Mouse (Mus musculus) splenic B cell, adult 2 months (primary cell): ENCODE measurements around the gene Pam16.

ENCODE experiments used
- DNase-seq: peaks from one replicate; pipeline ENCODE4 v3.0.0-alpha.2; 2011; ENCODE audit warnings: low read depth, low spot score
- H3K27me3 ChIP-seq: 2 replicates; pipeline ENCODE4 v1.6.1; 2012; ENCODE audit warnings: mild to moderate bottlenecking, low read length, moderate library complexity, mixed read lengths; ENCODE audit not compliant: control insufficient read depth, poor library complexity, insufficient read depth, severe bottlenecking
- H3K36me3 ChIP-seq: 2 replicates; pipeline ENCODE4 v1.6.1; 2012; ENCODE audit warnings: mild to moderate bottlenecking, low read length, moderate library complexity, mixed read lengths; ENCODE audit not compliant: control insufficient read depth, poor library complexity, insufficient read depth, severe bottlenecking

Gene Pam16

DNA sequence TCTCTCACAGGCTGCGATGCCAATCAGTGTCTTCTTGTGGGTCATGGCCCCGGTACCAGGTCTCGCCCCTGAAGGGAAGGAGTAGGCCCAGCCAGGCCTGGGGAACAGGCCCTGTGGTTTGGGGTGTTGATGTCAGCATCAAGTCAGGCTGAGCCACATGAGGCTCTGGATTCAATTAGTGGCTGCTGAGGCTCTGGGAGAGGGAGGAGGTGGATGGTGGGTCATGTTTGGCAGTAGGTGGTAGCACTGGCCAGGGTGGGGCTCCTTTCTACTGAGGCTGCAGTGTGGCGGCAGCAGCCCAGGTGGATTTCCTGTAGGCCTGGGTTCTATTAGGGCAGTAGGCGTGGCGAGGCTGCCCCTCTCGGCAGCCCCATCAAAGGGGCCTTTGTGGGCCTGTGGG lies 26.8 kb upstream of the Pam16 start:
- no peak for DNase-seq
- peaks cover 28% of the 10 kb centered on the region for H3K36me3 ChIP-seq
- no peaks in the 10 kb centered on the region for H3K27me3 ChIP-seq

DNA sequence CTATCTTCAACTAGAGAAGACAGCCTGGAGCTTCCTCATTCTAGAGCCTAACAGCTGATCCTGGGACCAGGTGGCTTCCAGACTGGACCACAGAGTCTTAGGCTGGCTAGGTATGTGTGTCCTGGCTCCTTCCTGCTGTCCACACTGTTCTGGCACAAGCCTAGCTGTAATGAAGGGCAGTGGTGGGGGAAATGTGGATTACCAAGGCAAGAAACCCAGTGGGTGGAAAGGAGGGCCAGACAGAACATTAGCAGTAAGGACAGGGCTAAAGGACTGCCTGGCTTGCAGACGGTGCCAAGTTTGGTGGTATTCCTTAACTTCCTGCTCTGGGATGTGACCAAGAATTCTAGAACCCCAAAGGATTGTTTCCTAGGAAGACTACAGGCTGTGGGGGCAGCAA lies 26.3 kb upstream of the Pam16 start:
- Histone ChIP-seq H3K36me3 (peaks cover 28% of the 10 kb centered on the region), H3K27me3 (no peaks in the 10 kb centered on the region)
- no peak for DNase-seq

DNA sequence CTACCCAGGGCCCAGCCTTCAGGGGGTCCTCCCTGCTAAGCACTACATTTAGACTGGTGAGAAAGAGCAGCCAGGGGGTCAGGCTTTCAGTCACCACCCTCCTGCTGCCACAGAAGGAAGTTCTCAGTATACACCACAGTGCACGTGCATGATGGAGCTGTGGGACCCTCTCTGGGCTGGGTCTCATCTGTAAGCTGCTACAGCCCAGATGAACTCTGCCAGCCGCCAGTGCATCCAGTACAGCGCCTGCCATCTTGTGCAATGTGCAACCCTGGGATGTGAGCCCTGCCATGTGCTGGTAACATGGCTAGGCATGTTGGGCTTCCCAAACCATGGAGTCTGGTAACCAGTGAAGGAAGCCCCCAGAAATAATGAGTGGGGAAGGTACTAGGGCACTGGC lies 25.4 kb upstream of the Pam16 start:
- Histone ChIP-seq H3K36me3 (peaks cover 26% of the 10 kb centered on the region), H3K27me3 (no peaks in the 10 kb centered on the region)
- no peak for DNase-seq

DNA sequence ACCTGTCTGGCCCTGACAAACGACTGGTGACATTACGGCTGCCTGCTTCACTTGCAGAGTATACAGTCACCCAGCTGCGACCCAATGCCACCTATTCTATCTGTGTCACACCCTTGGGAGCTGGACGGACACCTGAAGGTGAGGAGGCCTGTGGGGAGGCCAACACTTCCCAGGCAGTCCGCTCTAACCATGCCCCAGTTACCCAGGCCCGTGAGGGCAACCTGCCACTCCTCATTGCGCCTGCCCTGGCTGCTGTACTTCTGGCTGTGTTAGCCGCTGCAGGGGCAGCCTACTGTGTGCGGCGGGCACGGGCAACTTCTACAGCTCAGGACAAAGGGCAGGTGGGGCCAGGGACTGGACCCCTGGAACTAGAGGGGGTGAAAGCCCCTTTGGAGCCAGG lies 24.9 kb upstream of the Pam16 start:
- Histone ChIP-seq H3K36me3 (peaks cover 26% of the 10 kb centered on the region), H3K27me3 (no peaks in the 10 kb centered on the region)
- no peak for DNase-seq

DNA sequence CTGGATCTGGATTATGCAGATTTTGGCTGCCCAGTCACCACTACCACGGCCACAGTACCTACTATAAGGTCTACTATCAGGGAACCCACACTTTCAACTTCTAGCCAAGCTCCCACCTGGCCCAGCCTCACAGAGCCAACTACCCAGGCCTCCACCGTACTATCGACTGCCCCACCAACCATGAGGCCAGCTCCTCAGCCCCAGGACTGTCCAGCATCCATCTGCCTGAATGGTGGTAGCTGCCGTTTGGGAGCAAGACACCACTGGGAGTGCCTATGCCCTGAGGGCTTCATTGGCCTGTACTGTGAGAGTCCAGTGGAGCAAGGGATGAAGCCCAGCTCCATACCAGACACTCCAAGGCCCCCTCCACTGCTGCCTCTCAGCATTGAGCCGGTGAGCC lies 24.4 kb upstream of the Pam16 start:
- DNase-seq, result no peak
- H3K27me3 ChIP-seq, result no peaks in the 10 kb centered on the region

DNA sequence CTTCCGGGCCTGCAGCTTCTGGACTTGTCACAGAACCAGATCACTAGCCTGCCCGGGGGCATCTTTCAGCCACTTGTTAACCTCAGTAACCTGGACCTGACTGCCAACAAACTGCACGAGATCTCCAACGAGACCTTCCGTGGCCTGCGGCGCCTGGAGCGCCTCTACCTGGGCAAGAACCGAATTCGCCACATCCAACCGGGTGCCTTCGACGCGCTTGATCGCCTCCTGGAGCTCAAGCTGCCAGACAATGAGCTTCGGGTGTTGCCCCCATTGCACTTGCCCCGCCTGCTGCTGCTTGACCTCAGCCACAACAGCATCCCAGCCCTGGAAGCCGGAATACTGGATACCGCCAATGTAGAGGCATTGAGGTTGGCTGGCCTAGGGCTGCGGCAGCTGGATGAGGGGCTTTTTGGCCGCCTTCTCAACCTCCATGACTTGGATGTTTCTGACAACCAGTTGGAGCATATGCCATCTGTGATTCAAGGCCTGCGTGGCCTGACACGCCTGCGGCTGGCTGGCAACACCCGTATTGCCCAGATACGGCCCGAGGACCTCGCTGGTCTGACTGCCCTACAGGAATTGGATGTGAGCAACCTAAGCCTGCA lies 23.7 kb upstream of the Pam16 start:
- DNase-seq, result no peak
- H3K36me3 ChIP-seq, result peaks cover 19% of the 10 kb centered on the region
- H3K27me3 ChIP-seq, result no peaks in the 10 kb centered on the region

More for the DNA sequence above, 24.4 kb upstream of the Pam16 start:
- H3K36me3 ChIP-seq, result peaks cover 22% of the 10 kb centered on the region

DNA sequence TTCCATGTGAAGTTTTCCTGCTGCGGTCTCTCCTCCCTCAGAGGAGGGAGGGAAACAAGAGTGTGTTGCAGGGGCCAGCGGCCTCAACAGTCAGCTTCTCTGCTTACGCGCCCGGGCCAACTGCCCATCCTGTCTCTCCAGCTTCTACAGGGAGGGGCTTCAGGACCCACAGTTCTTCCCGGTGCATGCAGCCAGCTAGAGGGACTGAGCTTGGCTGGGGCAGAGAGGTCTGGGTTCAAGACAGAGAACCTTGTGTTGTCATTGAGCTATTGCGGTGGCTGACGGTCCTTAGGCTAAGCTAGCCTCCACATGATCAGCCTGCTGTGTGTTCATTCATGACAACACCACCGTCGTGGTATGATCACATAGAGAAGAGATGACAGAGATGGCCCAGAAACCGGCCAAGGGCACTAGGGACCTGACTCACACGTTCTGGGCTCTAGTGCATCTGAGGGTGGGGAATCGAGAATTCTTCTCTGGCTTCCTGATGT lies 22.9 kb upstream of the Pam16 start:
- Histone ChIP-seq H3K27me3 (no peaks in the 10 kb centered on the region), H3K36me3 (peaks cover 15% of the 10 kb centered on the region)
- DNase-seq, result no peak

DNA sequence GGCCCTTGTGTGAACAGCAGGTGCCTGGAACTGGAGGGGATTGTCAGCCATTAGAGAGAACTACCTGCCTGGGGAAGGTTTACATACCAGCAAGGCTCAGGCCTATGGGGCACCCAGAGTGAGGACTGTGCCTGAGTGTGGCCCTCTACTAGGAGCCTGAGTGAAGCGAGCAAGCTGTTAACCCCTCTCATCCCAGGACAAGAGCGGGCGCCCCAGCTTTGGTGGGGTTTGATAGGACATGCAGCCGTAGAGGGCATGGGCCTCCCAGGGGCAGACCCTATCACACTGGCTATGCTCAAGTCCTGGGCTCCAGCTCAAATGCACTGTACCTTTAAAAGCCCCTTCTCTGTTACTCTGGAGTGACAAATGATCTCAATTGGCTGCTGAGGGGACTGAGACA lies 22.0 kb upstream of the Pam16 start:
- Histone ChIP-seq H3K36me3 (peaks cover 13% of the 10 kb centered on the region), H3K27me3 (no peaks in the 10 kb centered on the region)
- DNase-seq, result no peak

DNA sequence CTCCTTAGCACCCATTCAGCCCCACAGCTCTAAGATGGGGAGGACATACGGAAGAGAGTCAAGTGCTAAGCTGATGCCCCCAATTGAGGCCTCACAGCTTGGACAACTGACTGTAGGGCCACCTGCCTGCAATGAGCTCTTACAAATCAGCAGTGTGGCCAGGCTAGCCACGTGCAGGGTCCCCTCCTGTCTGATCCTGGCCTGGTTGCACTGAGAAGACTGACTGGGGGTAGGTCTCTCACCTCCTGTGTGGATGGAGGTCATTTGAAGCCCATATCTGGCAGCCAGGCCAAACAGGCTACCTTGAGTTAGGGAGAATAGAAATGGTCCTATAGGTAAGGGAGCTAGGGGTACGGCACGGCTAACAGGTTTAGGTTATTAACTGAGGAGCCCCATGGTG lies 21.1 kb upstream of the Pam16 start:
- no peaks in the 10 kb centered on the region for H3K27me3 ChIP-seq
- H3K36me3 ChIP-seq, result peaks cover 13% of the 10 kb centered on the region
- DNase-seq, result no peak

DNA sequence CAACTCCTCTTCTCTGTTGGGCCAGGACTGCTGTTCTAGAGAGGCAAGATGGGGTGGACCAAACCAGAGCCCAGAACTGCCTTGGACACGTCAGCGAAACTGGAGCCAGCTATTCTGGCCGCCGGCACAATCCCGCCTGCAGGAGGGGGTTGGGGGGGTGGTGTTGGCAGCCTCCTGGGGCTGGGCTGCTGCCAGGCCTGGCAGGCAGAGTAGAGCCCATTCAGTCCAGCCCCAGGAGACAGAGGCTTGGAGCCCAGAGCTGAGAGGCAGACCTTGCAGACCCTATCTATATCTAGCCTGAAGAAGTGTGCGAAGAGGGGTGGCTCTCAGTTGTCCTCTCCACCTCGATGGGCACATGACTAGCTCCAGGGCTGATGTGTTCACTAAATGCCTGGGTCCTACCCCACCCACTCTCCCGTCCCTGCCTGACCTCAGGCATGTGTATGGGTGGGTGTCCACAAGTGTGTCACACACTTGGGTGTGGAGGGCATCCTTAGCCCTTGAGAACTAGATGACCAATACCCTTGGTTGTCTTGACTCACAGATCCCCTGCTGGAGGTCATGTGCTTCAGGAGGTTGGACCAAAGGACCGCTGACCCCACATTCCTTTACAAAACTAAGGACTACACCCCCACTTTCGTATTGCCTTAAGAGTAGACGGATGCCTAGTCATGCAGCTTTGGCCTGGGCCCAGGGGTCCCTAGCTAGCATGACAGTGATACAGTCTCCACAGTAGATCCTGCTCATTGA lies 19.1 kb upstream of the Pam16 start:
- no peaks in the 10 kb centered on the region for H3K27me3 ChIP-seq
- DNase-seq, result no peak
- H3K36me3 ChIP-seq, result peaks cover 10% of the 10 kb centered on the region

DNA sequence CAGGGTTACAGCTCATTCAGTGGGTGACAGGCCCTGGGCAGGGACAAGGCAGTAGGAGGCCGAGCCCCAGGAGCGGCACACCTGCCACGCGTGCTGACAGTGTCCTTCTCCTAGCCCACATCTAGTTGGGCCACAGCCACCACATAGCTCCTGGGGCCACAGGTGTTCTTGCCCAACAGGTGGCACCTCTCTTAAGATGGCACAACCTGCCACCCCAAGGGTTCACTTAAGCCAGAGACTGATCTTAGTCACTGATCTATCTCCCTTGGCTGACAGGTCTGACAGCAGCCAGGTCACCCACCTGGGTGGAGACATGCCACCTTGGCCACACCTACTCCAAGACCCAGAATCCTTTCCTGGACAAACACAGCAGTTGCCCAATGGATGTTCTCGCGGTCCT lies 18.1 kb upstream of the Pam16 start:
- DNase-seq, result no peak
- Histone ChIP-seq H3K27me3 (no peaks in the 10 kb centered on the region), H3K36me3 (peaks cover 14% of the 10 kb centered on the region; the same call in 1 of the 2 replicates)

DNA sequence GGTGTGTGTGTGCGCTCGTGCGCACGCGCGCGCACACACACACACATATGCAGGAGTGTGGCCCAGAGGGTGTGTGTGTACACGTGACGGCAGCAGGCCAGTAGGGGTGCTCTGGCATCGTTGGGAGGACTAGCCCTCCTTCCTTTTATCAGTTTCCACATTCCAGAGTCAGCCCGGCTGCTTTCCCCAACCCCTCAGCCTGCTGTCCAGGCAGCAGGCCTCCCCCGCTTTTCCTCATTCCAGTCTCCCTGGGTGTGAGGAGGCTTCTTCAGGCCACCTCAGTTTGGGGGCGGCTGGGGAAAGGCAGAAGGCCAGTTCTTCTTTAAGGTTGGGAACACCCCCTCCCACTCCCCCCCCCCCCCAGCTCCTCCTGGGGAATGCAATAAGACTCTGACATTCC lies 17.4 kb upstream of the Pam16 start:
- H3K27me3 ChIP-seq, result no peaks in the 10 kb centered on the region
- no peak for DNase-seq
- peaks cover 9% of the 10 kb centered on the region; the same call in 1 of the 2 replicates for H3K36me3 ChIP-seq

DNA sequence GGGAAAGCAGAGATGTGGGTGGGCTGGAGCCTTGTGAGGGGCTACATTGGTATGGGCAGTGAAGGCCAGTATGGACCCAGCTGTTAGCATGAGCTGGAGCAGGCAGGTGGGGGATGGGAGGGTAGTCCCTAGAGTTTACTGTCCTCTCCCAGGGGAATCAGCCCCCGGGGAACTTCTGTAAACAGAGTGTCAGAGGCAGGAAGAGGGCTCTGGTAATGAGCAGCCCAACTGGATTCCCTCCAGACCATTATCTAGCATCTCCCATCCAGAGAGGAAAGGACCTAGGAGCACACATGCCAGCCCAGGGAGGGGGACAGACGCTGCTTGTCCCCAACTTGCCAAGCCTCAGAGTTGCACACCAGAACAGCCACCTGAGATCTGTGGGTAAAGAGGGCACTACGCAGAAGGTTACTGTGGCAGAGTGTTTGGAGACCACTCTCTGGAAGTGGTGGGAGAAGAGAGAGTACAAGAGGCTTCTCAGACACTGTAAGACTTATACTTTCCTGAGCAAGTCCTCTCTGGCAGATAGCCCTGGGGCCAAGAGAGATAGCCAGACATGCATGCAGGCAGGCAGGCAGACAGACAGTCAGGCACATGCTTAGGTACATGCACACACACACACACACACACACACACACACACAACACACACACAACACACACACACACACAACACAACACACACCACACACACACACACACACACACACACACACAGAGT lies 16.5 kb upstream of the Pam16 start:
- no peaks in the 10 kb centered on the region for H3K27me3 ChIP-seq
- peaks cover 9% of the 10 kb centered on the region; the same call in 1 of the 2 replicates for H3K36me3 ChIP-seq
- peak; percentile 51 for DNase-seq

DNA sequence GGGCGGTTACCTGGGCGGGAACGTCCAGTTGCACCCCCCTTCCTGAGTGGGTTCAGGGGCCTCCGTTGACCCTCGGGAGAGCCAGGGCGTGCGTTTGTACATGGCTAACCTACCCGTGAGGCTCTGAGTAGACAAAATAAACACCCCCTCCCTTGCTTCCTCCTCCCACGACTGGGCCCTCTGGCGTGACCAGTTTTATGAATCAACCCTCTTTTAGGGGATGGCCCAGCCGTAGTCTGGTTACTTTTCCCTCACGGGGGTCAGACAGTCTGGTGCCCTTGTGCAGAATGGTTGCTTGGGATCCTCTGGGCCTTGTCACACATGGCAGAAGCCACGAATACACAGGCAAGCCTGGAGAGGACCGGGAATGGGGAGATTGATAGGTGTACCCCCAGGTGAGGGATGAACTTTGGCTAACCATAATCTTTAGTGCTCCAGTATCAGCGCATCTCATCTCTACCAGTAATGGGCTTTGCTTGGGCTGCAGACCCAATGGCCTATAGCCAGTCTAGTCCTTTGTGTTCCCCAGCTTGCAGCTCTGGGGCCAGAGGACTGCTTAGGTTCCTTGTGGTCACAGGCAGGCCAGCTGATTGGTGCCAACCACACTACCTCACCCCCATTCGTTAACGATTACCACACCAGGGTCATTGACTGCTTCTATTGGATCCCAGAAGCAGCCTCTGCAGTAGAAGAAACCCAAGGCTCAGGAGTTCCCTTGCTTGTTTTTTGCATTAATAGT lies 15.6 kb upstream of the Pam16 start:
- Histone ChIP-seq H3K27me3 (no peaks in the 10 kb centered on the region), H3K36me3 (peaks cover 8% of the 10 kb centered on the region; the same call in 1 of the 2 replicates)
- DNase-seq, result peak; percentile 29
